9 mouse cellular contexts compared by ENCODE assay signal in the genomic region with DNA sequence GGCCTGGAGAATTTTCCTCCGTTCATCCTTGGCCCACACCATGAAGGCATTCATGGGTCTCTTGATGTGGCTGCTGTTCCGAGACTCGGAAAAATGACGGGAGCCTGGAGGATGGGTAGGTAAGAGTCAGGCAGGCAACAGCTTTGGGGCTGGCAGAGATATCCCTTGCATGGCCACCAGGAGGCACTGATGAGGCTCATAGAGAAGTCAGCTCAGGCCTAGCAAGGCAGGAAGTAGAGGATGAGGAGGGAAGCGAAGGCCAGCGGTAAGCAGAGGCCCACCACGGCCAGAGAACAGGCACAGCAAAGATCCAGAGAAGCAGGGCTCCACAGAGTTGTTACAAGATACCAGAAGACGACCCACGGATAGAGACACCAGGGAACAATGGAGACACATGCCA. TPM values are rescaled to one million over a fixed set of nuclear protein-coding genes. Genes with fewer than 3 reads are reported as not detected.
DNase-seq lines count a peak whose midpoint lies in the region; ATAC-seq and TF ChIP-seq lines count a peak whose summit lies in the region.
"Had no signal": no experiment of that assay in that cellular context is flagged by ENCODE, and none has a peak within 500 bp of the region (broad histone marks: within the 10 kb centered on the region; RNA-seq: fewer than 3 reads in every experiment).

No protein-coding gene starts in this region.

- WGBS in limb, embryonic 13.5 days, result 30% methylated on average over 9 of the region's 9 CpGs
- WGBS in midbrain, embryonic 14.5 days, result 36% methylated on average over 9 of the region's 9 CpGs
- WGBS in stomach, postnatal 0 days, result 45% methylated on average over 9 of the region's 9 CpGs

- TF ChIP-seq POLR2A in testis, adult 2 months (IDR thresholded peaks at IDR 0.05; ENCODE audit: control insufficient read depth, low read depth, low read length), result no peak

- peaks cover 12% of the 10 kb centered on the region for H3K4me1 ChIP-seq in testis, adult 2 months (ENCODE audit: control insufficient read depth, insufficient read depth, low read length)
- 0 out of 2 replicates have a peak, but pooled peaks cover 5% of the 10 kb centered on the region for H3K4me1 ChIP-seq in limb, embryonic 13.5 days
- 0 out of 2 replicates have a peak, but pooled peaks cover 12% of the 10 kb centered on the region for H3K4me1 ChIP-seq in midbrain, embryonic 14.5 days (ENCODE audit: control insufficient read depth, insufficient read depth, low read length)
- no peaks in the 10 kb centered on the region for H3K4me1 ChIP-seq in stomach, postnatal 0 days (replicated peaks; ENCODE audit: control insufficient read depth, insufficient read depth)

- H3K4me3 ChIP-seq in testis, adult 2 months (ENCODE audit: control insufficient read depth, low read depth, low read length), result no peak overlapping the region
- H3K4me3 ChIP-seq in limb, embryonic 13.5 days, result 0 out of 2 replicates have a peak overlapping the region, but pooled peaks have one; percentile 13
- H3K4me3 ChIP-seq in midbrain, embryonic 14.5 days (replicated peaks; ENCODE audit: low read depth, low read length), result no peak overlapping the region
- H3K4me3 ChIP-seq in stomach, postnatal 0 days (ENCODE audit: low read depth, low read length), result no peak overlapping the region
- H3K4me3 ChIP-seq: erythroblast, embryonic 14.5 days had no signal

- no peaks in the 10 kb centered on the region for H3K36me3 ChIP-seq in testis, adult 2 months (ENCODE audit: control insufficient read depth, insufficient read depth, low read length)
- peaks cover 15% of the 10 kb centered on the region for H3K36me3 ChIP-seq in limb, embryonic 13.5 days
- H3K36me3 ChIP-seq in midbrain, embryonic 14.5 days (ENCODE audit: control insufficient read depth, insufficient read depth, low read length), result peaks cover 29% of the 10 kb centered on the region
- H3K36me3 ChIP-seq in stomach, postnatal 0 days (ENCODE audit: control insufficient read depth, insufficient read depth, low read length), result peaks cover 9% of the 10 kb centered on the region

- no peak overlapping the region for H3K27ac ChIP-seq in testis, adult 2 months (ENCODE audit: control insufficient read depth, insufficient read depth, low read depth, low read length)
- H3K27ac ChIP-seq in limb, embryonic 13.5 days, result no peak overlapping the region
- H3K27ac ChIP-seq in midbrain, embryonic 14.5 days (replicated peaks; ENCODE audit: low read depth, low read length), result peak overlapping the region; percentile 6; the same call in 1 of the 2 replicates
- H3K27ac ChIP-seq in stomach, postnatal 0 days (replicated peaks), result no peak overlapping the region

- no peaks in the 10 kb centered on the region for H3K27me3 ChIP-seq in testis, adult 2 months (ENCODE audit: control insufficient read depth, insufficient read depth, low read length)
- no peaks in the 10 kb centered on the region for H3K27me3 ChIP-seq in limb, embryonic 13.5 days
- no peaks in the 10 kb centered on the region for H3K27me3 ChIP-seq in midbrain, embryonic 14.5 days (ENCODE audit: control insufficient read depth, insufficient read depth, low read length)
- no peaks in the 10 kb centered on the region for H3K27me3 ChIP-seq in stomach, postnatal 0 days (ENCODE audit: control insufficient read depth, insufficient read depth, low read length)

- peak overlapping the region; percentile 38 for H3K4me2 ChIP-seq in limb, embryonic 13.5 days (replicated peaks)
- peak overlapping the region; percentile 35 for H3K4me2 ChIP-seq in midbrain, embryonic 14.5 days (ENCODE audit: low read length)
- H3K4me2 ChIP-seq in stomach, postnatal 0 days (replicated peaks; ENCODE audit: low read depth), result no peak overlapping the region

- TF ChIP-seq CTCF in testis, adult 2 months (IDR thresholded peaks at IDR 0.05; ENCODE audit: control insufficient read depth, insufficient read depth, insufficient replicate concordance, low read depth, low read length), result peak; percentile 91
- TF ChIP-seq CTCF in stomach, postnatal 0 days (IDR thresholded peaks at IDR 0.05; ENCODE audit: low read depth), result peak; percentile 92

- no peak for ATAC-seq in limb, embryonic 13.5 days (ENCODE audit: low FRiP score, low read depth)
- ATAC-seq in midbrain, embryonic 14.5 days (ENCODE audit: low FRiP score, low TSS enrichment), result peak; percentile 29; the same call in 1 of the 2 replicates
- ATAC-seq in stomach, postnatal 0 days (ENCODE audit: low FRiP score, low TSS enrichment), result no peak

- H3K9me3 ChIP-seq in limb, embryonic 13.5 days, result no peaks in the 10 kb centered on the region
- H3K9me3 ChIP-seq in midbrain, embryonic 14.5 days (ENCODE audit: control insufficient read depth, low read length), result no peaks in the 10 kb centered on the region
- H3K9me3 ChIP-seq in stomach, postnatal 0 days (ENCODE audit: control insufficient read depth, low read length), result no peaks in the 10 kb centered on the region

- no peak for TF ChIP-seq EP300 in stomach, postnatal 0 days (optimal IDR thresholded peaks at IDR 0.05)

- peak overlapping the region; percentile 48 for H3K9ac ChIP-seq in limb, embryonic 13.5 days
- peak overlapping the region; percentile 34 for H3K9ac ChIP-seq in midbrain, embryonic 14.5 days (replicated peaks; ENCODE audit: low read length)
- H3K9ac ChIP-seq in stomach, postnatal 0 days (ENCODE audit: low read length), result no peak overlapping the region; the same call in 1 of the 2 replicates

- DNase-seq in testis, postnatal 14 days (ENCODE audit: low spot score), result no peak
- DNase-seq in cerebellum, postnatal 4 days (ENCODE audit: low spot score in 2 of 2), result peak; percentile 68 to 78
- DNase-seq in gastrocnemius, adult 8-10 months (ENCODE audit: low spot score in 2 of 2), result peak; percentile 35 to 64
- DNase-seq in hindlimb bud, embryonic 11.5 days (ENCODE audit: extremely low spot score, low read depth, low spot score), result peak; percentile 50
- DNase-seq in midbrain, embryonic 14.5 days, result peak; percentile 88
- peak; percentile 79 for DNase-seq in stomach, postnatal 0 days (ENCODE audit: low spot score)

RNA-seq across cellular contexts. Expression of a gene that starts 22.1 kb away (rescaled TPM):
- 32.1 and 33.7 TPM in 2 replicates for polyA plus RNA-seq in testis, adult 2 months (2012; rRNA removed)
- under 1 TPM in 3 of 4 experiments, not detected in 1; 0.15 to 0.64 (median 0.40) TPM for total RNA-seq in gastrocnemius, adult 8-10 months (2022)
- 1.4 and 1.7 TPM in 2 replicates for polyA plus RNA-seq in limb, embryonic 13.5 days (2015; fragmentation: Nextera tagmentation; extraction: Ambion mirVana)
- polyA plus RNA-seq in midbrain, embryonic 14.5 days (2014; fragmentation: Nextera tagmentation; extraction: Ambion mirVana), result 11.2 and 15.6 TPM in 2 replicates
- polyA plus RNA-seq in stomach, postnatal 0 days (2015; fragmentation: Nextera tagmentation; extraction: Ambion mirVana), result 2.8 and 4.2 TPM in 2 replicates
- polyA plus RNA-seq: erythroblast, embryonic 14.5 days had no signal

RNA-seq across cellular contexts. Expression of a gene that starts 35.2 kb away (rescaled TPM):
- 0.90 and 2.6 TPM in 2 replicates for polyA plus RNA-seq in testis, adult 2 months (2012; rRNA removed)
- total RNA-seq in gastrocnemius, adult 8-10 months (2022), result not detected
- polyA plus RNA-seq in limb, embryonic 13.5 days (2015; fragmentation: Nextera tagmentation; extraction: Ambion mirVana), result 0.31 and 0.43 TPM in 2 replicates
- polyA plus RNA-seq in midbrain, embryonic 14.5 days (2014; fragmentation: Nextera tagmentation; extraction: Ambion mirVana), result not detected in 2 replicates
- 2.9 and 6.1 TPM in 2 replicates for polyA plus RNA-seq in stomach, postnatal 0 days (2015; fragmentation: Nextera tagmentation; extraction: Ambion mirVana)
- polyA plus RNA-seq: erythroblast, embryonic 14.5 days had no signal

RNA-seq across cellular contexts. Expression of a gene that starts 38.7 kb away (rescaled TPM):
- polyA plus RNA-seq in testis, adult 2 months (2012; rRNA removed), result 5.7 and 5.9 TPM in 2 replicates
- 1 to 10 TPM; 4.0 to 8.7 (median 6.7) TPM for total RNA-seq in gastrocnemius, adult 8-10 months (2022)
- polyA plus RNA-seq in limb, embryonic 13.5 days (2015; fragmentation: Nextera tagmentation; extraction: Ambion mirVana), result 3.9 and 4.6 TPM in 2 replicates
- polyA plus RNA-seq in midbrain, embryonic 14.5 days (2014; fragmentation: Nextera tagmentation; extraction: Ambion mirVana), result 5.9 and 9.7 TPM in 2 replicates
- polyA plus RNA-seq in stomach, postnatal 0 days (2015; fragmentation: Nextera tagmentation; extraction: Ambion mirVana), result 3.7 and 5.0 TPM in 2 replicates
